Mouse (Mus musculus) hindbrain, postnatal 0 days (tissue): Measurements from ENCODE around the gene Krt8. TPM values are rescaled to one million over a fixed set of nuclear protein-coding genes. Genes with fewer than 3 reads are reported as not detected.
A peak's percentile ranks its signal among the peaks of the same experiment; 100 is the strongest.

ENCODE experiments used
- ATAC-seq: fragments of 200-750 bp; cut with Nextera tagmentation; 2 replicates; pipeline ENCODE4 v1.8.0; 2017; ENCODE audit warnings: mild to moderate bottlenecking, moderate TSS enrichment, moderate library complexity
- DNase-seq: peaks from one replicate; pipeline ENCODE4 v3.0.0-alpha.2; 2015; ENCODE audit warnings: low spot score
- H3K27ac ChIP-seq: fragments of 300-500 bp; sonication (generic); 2 replicates; pipeline ENCODE4 v1.5.1; 2014; ENCODE audit warnings: mild to moderate bottlenecking
- H3K27me3 ChIP-seq: fragments of 300-500 bp; sonication (generic); 2 replicates; pipeline ENCODE4 v1.6.1; 2014; ENCODE audit warnings: low read length, mixed read lengths; ENCODE audit not compliant: insufficient read depth
- H3K36me3 ChIP-seq: fragments of 300-500 bp; sonication (generic); 2 replicates; pipeline ENCODE4 v1.6.1; 2014; ENCODE audit warnings: low read length, mixed read lengths; ENCODE audit not compliant: insufficient read depth
- H3K4me1 ChIP-seq: fragments of 300-500 bp; sonication (generic); 2 replicates; pipeline ENCODE4 v1.6.1; 2014; ENCODE audit warnings: antibody characterized with exemption, low read length, mixed read lengths; ENCODE audit not compliant: insufficient read depth
- H3K4me2 ChIP-seq: fragments of 300-500 bp; sonication (generic); 2 replicates; pipeline ENCODE4 v1.6.1; 2014; ENCODE audit warnings: low read depth, mild to moderate bottlenecking, low read length, moderate library complexity, mixed read lengths
- H3K4me3 ChIP-seq: fragments of 300-500 bp; sonication (generic); 2 replicates; pipeline ENCODE4 v1.5.1; 2014; ENCODE audit warnings: low read length
- H3K9ac ChIP-seq: fragments of 300-500 bp; sonication (generic); replicated peaks from 2 replicates; pipeline ENCODE4 v1.6.1; 2014; ENCODE audit warnings: mild to moderate bottlenecking, low read length, moderate library complexity, mixed read lengths
- H3K9me3 ChIP-seq: fragments of 300-500 bp; sonication (generic); 2 replicates; pipeline ENCODE4 v1.6.1; 2016; ENCODE audit warnings: low read length, mixed read lengths
- CTCF ChIP-seq: IDR thresholded peaks from 2 replicates; pipeline ENCODE4 v1.5.1; 2016; ENCODE audit warnings: antibody characterized with exemption, control low read depth, low read depth
- WGBS: fragments of 180-500 bp; shearing (Covaris S2); extraction: QIAGEN DNeasy Blood & Tissue Kit; methylation state at CpG from one replicate; pipeline ENCODE4 v1.1.7; 2014; 5-methylcytosine and 5-hydroxymethylcytosine counted together
- polyA plus RNA-seq: library from polyadenylated mRNA; unstranded; fragments of >200 nt; fragmentation: Nextera tagmentation; extraction: Ambion mirVana; gene quantifications from 2 replicates; pipeline ENCODE4 v1.2.1, GENCODE M21; 2015
- total RNA-seq: library from RNA; depleted of rRNA; stranded (reverse); fragments of >200 nt; gene quantifications from 2 replicates; pipeline ENCODE4 v1.2.3, GENCODE M21; 2014

Krt8 gene
- total and polyA plus RNA-seq, 2 experiments from 2014 or later = 2.6 to 5.4 TPM

- Histone ChIP-seq H3K4me1 (no peaks in the 10 kb centered on the region), H3K27ac (peak overlapping the region; percentile 63), H3K9me3 (no peaks in the 10 kb centered on the region), H3K4me2 (peak overlapping the region; percentile 81), H3K27me3 (no peaks in the 10 kb centered on the region), H3K36me3 (no peaks in the 10 kb centered on the region), H3K4me3 (peak overlapping the region; percentile 38), H3K9ac (peak overlapping the region; percentile 56)
- peak; percentile 74 for ATAC-seq
- WGBS = 4% methylated on average over 31 of the region's 39 CpGs
- peak; percentile 25 for TF ChIP-seq CTCF
- peak; percentile 76 for DNase-seq
Measured at GRCm38 (mm10) chr15:101977043-101977726, 27.1 kb downstream of the Krt8 start.

GRCm38 (mm10) chr15:101976641-101977040 lies 27.6 kb downstream of the Krt8 start:
- WGBS = 44% methylated on average over 3 of the region's 3 CpGs
- Histone ChIP-seq H3K4me2 (peak overlapping the region; percentile 81), H3K36me3 (no peaks in the 10 kb centered on the region), H3K4me1 (no peaks in the 10 kb centered on the region), H3K27ac (peak overlapping the region; percentile 63), H3K9ac (peak overlapping the region; percentile 56; the same call in 1 of the 2 replicates), H3K9me3 (no peaks in the 10 kb centered on the region), H3K27me3 (no peaks in the 10 kb centered on the region), H3K4me3 (no peak overlapping the region)
- TF ChIP-seq CTCF = no peak
- ATAC-seq (no peak), DNase-seq (no peak)

GRCm38 (mm10) chr15:101976023-101976422 lies 28.3 kb downstream of the Krt8 start:
- no peaks in the 10 kb centered on the region for H3K36me3 ChIP-seq
- H3K4me2 ChIP-seq = no peak overlapping the region

GRCm38 (mm10) chr15:101974083-101974845 lies 30.0 kb downstream of the Krt8 start:
- Histone ChIP-seq H3K36me3 (no peaks in the 10 kb centered on the region), H3K9me3 (no peaks in the 10 kb centered on the region), H3K4me3 (no peak overlapping the region), H3K27me3 (no peaks in the 10 kb centered on the region), H3K27ac (no peak overlapping the region), H3K9ac (no peak overlapping the region), H3K4me1 (no peaks in the 10 kb centered on the region), H3K4me2 (no peak overlapping the region)
- TF ChIP-seq CTCF = no peak
- DNase-seq (no peak), ATAC-seq (no peak)
- 54% methylated on average over 15 of the region's 16 CpGs for WGBS

More at GRCm38 (mm10) chr15:101976023-101976422, 28.3 kb downstream of the Krt8 start:
- Histone ChIP-seq H3K4me3 (no peak overlapping the region), H3K9ac (no peak overlapping the region), H3K27me3 (no peaks in the 10 kb centered on the region), H3K27ac (no peak overlapping the region), H3K4me1 (no peaks in the 10 kb centered on the region), H3K9me3 (no peaks in the 10 kb centered on the region)
- WGBS = 83% methylated on average over 5 of the region's 5 CpGs
- no peak for DNase-seq
- TF ChIP-seq CTCF = no peak
- ATAC-seq = no peak

- no peaks in the 10 kb centered on the region for H3K27me3 ChIP-seq
- H3K9me3 ChIP-seq = no peaks in the 10 kb centered on the region
- no peaks in the 10 kb centered on the region for H3K4me1 ChIP-seq
- peak; percentile 99 for TF ChIP-seq CTCF
- H3K4me3 ChIP-seq = no peak overlapping the region
- no peak overlapping the region for H3K4me2 ChIP-seq
- WGBS = 11% methylated on average over 15 of the region's 15 CpGs
- H3K9ac ChIP-seq = no peak overlapping the region
- H3K36me3 ChIP-seq = no peaks in the 10 kb centered on the region
- peak; percentile 97 for DNase-seq
- H3K27ac ChIP-seq = no peak overlapping the region
- peak; percentile 87 for ATAC-seq
Measured at GRCm38 (mm10) chr15:101973414-101974077, 30.7 kb downstream of the Krt8 start.

- no peak overlapping the region for H3K27ac ChIP-seq
- H3K4me1 ChIP-seq = no peaks in the 10 kb centered on the region
- no peak overlapping the region for H3K4me2 ChIP-seq
- peak; percentile 85 for TF ChIP-seq CTCF
- no peak overlapping the region for H3K9ac ChIP-seq
- H3K36me3 ChIP-seq = no peaks in the 10 kb centered on the region
- ATAC-seq (no peak; the same call in 1 of the 2 replicates), DNase-seq (peak; percentile 74)
- no peak overlapping the region for H3K4me3 ChIP-seq
- 8% methylated on average over 3 of the region's 6 CpGs for WGBS
- no peaks in the 10 kb centered on the region for H3K27me3 ChIP-seq
- H3K9me3 ChIP-seq = no peaks in the 10 kb centered on the region
Measured at GRCm38 (mm10) chr15:101970536-101970935, 33.7 kb downstream of the Krt8 start.
